Mouse (Mus musculus) kidney, embryonic 15.5 days (tissue): ENCODE data around the gene Vtcn1. TPM values are rescaled to one million over a fixed set of nuclear protein-coding genes. Genes with fewer than 3 reads are reported as not detected.

ENCODE experiments used
- ATAC-seq: fragments of 200-750 bp; cut with Nextera tagmentation; replicated peaks from 2 replicates; pipeline ENCODE4 v1.8.0; 2017; ENCODE audit warnings: moderate TSS enrichment; ENCODE audit not compliant: low FRiP score
- H3K27ac ChIP-seq: fragments of 300-500 bp; sonication (generic); 2 replicates; pipeline ENCODE4 v1.5.1; 2015; ENCODE audit warnings: mild to moderate bottlenecking, inconsistent platforms
- H3K27me3 ChIP-seq: fragments of 300-500 bp; sonication (generic); 2 replicates; pipeline ENCODE4 v1.6.1; 2015; ENCODE audit warnings: inconsistent platforms
- H3K36me3 ChIP-seq: fragments of 300-500 bp; sonication (generic); 2 replicates; pipeline ENCODE4 v1.6.1; 2015; ENCODE audit warnings: inconsistent platforms
- H3K4me1 ChIP-seq: fragments of 300-500 bp; sonication (generic); 2 replicates; pipeline ENCODE4 v1.6.1; 2015; ENCODE audit warnings: inconsistent platforms
- H3K4me2 ChIP-seq: fragments of 300-500 bp; sonication (generic); 2 replicates; pipeline ENCODE4 v1.6.1; 2015; ENCODE audit warnings: moderate library complexity, mild to moderate bottlenecking, inconsistent platforms
- H3K4me3 ChIP-seq: fragments of 300-500 bp; sonication (generic); replicated peaks from 2 replicates; pipeline ENCODE4 v1.5.1; 2015; ENCODE audit warnings: mild to moderate bottlenecking, inconsistent platforms
- H3K9ac ChIP-seq: fragments of 300-500 bp; sonication (generic); 2 replicates; pipeline ENCODE4 v1.6.1; 2015; ENCODE audit warnings: mild to moderate bottlenecking, inconsistent platforms
- H3K9me3 ChIP-seq: fragments of 300-500 bp; sonication (generic); replicated peaks from 2 replicates; pipeline ENCODE4 v1.6.1; 2016; ENCODE audit warnings: inconsistent platforms
- WGBS: fragments of 180-500 bp; shearing (Covaris S2); methylation state at CpG from one replicate; pipeline ENCODE4 v1.1.7; 2015; ENCODE audit warnings: mixed read lengths; 5-methylcytosine and 5-hydroxymethylcytosine counted together
- polyA plus RNA-seq: library from polyadenylated mRNA; unstranded; fragments of >200 nt; fragmentation: Nextera tagmentation; extraction: Ambion mirVana; gene quantifications from 2 replicates; pipeline ENCODE4 v1.2.1, GENCODE M21; 2015

Vtcn1 gene
- polyA plus RNA-seq, 1 experiment from 2014 or later = 0.25 TPM

DNA sequence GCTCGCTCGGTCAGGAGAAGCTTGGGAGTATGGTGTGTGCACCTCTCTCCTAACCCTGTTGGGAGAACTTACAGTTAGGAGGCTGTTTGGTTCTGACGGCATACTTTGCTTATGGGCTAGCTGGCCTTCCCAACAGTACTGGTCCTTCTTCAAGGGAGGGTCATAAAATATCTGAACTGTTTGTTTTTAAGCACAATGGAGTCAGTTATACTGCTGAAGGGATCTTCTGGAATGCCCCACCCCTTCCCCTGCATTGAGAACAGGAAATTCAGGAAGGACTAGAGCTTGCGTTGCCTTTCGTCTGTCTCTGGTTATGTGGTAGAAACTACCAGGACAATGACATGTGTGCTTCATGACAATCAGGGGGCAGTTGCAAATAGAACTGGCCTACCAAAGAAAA is 31.9 kb downstream of the Vtcn1 start:
- Histone ChIP-seq H3K27me3 (no peaks in the 10 kb centered on the region), H3K4me3 (no peak overlapping the region), H3K9me3 (no peaks in the 10 kb centered on the region), H3K27ac (peak overlapping the region; percentile 27; the same call in 1 of the 2 replicates), H3K4me1 (peaks cover 16% of the 10 kb centered on the region), H3K9ac (no peak overlapping the region), H3K36me3 (no peaks in the 10 kb centered on the region), H3K4me2 (no peak overlapping the region)
- WGBS = 62% methylated on average over 5 of the region's 5 CpGs
- no peak for ATAC-seq

DNA sequence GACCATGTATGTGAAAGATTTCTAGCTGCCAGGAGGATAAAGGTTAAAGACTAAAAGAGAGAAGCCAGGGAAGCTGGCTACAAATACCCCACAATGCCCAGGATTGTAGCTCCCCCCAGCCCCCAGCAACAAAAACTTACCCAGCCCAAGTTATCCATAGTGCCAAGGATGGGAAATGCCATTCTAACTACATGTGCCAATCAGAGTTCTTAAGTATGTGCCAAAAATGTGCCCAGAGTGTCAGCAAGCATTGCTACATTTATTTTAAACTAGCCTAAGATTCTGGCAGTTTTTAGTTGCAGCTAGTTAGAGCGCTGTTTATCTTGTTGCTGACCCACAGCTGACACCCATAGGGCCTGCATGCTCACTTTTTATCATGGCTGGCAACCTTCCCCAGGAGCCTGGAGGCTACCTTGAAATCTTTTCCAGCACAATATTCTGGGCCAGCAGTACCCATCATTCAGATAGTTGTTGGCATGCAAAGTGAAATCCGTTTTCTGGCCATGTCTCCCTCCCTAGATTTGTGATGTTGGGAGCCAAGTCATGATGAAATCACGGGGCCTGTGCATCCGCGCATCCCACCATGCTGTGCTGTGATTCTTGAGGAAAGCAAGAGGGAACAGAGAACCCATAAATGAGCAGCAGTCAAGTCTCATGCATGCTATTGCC is 33.2 kb downstream of the Vtcn1 start:
- Histone ChIP-seq H3K27me3 (no peaks in the 10 kb centered on the region), H3K4me3 (no peak overlapping the region), H3K4me1 (peaks cover 16% of the 10 kb centered on the region), H3K36me3 (no peaks in the 10 kb centered on the region), H3K27ac (no peak overlapping the region), H3K9me3 (no peaks in the 10 kb centered on the region), H3K9ac (no peak overlapping the region), H3K4me2 (no peak overlapping the region)
- WGBS = 84% methylated on average over 5 of the region's 5 CpGs
- no peak for ATAC-seq

DNA sequence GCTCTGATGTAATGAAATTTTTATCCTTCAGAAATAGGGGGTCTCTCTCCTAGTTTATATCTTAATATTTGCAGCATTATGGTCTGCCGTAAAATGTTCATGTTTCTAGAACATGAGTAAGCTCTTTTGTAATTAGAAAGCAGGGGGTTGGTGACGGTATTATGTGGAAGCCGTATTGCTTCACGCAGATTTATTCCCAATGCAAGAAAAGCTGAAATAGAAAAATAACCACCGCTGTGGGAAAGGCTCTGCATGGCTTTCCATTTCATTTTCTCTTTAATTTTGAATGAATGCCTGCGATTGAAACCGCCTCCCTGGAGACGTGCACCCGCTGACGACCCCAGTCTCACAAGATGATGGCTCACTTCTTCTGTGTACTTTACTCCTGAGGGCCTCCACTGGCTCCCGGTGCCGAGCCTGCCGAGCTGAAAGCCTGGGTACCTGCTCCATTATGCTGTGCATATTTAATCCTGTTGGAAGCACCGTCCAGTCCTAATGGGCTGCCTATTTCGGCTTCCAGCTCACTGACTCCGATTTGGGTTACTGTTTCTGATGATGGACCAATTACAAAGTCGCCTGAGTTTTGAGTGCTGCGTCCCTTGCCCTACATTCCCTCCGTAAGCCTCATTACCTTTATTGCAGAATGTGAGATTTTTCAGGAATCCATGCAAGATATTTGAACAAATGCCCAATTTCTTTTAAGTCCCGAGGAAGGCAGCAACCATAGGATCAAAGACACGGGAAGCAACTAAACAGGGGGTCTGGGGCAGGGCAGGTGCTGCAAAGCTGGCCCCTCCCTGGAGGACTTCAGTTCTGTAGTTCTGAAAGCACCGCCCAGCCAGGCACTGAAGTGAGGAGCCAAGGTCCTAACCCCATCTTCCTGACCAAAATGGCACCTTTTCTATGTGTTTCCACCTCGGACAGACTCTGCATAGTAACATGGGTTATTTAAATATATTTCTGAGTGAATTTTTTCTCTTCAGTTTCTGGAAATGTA is 36.3 kb downstream of the Vtcn1 start:
- Histone ChIP-seq H3K4me2 (no peak overlapping the region), H3K9ac (no peak overlapping the region), H3K27ac (no peak overlapping the region), H3K4me3 (no peak overlapping the region), H3K36me3 (no peaks in the 10 kb centered on the region), H3K9me3 (no peaks in the 10 kb centered on the region), H3K27me3 (no peaks in the 10 kb centered on the region), H3K4me1 (peaks cover 10% of the 10 kb centered on the region)
- ATAC-seq = no peak
- 76% methylated on average over 23 of the region's 23 CpGs for WGBS

GRCm38 (mm10) chr3:100866946-100867345 is 41.7 kb downstream of the Vtcn1 start:
- no peak overlapping the region for H3K9ac ChIP-seq
- no peak overlapping the region for H3K4me3 ChIP-seq
- H3K4me1 ChIP-seq = no peaks in the 10 kb centered on the region
- H3K4me2 ChIP-seq = no peak overlapping the region
- no peak overlapping the region for H3K27ac ChIP-seq
- no peaks in the 10 kb centered on the region for H3K27me3 ChIP-seq
- H3K9me3 ChIP-seq = no peaks in the 10 kb centered on the region
- no peaks in the 10 kb centered on the region for H3K36me3 ChIP-seq
- ATAC-seq = no peak
- 81% methylated on average over 5 of the region's 5 CpGs for WGBS

DNA sequence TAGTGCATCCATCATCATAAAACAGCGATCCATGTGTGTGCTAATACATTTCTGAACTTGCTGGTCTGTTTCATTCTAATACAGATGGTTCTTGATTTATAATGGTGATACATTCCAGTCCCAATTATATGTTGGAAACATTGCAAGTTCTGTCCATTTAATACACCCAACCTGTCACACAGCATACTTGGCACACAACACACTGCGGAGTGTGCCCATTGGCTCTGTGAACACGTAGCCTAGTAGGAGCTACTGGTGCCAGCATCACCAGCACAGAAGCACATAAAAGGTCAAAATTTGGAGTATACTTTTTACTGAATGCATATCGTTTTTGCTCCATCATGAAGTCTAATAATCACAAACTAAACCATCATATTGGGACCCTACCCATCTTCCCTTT is 51.8 kb downstream of the Vtcn1 start:
- Histone ChIP-seq H3K4me3 (no peak overlapping the region), H3K36me3 (no peaks in the 10 kb centered on the region), H3K4me1 (no peaks in the 10 kb centered on the region), H3K4me2 (no peak overlapping the region), H3K27ac (no peak overlapping the region), H3K9ac (no peak overlapping the region), H3K27me3 (no peaks in the 10 kb centered on the region), H3K9me3 (no peaks in the 10 kb centered on the region)
- ATAC-seq = no peak
- WGBS = 94% methylated on average over 4 of the region's 4 CpGs

DNA sequence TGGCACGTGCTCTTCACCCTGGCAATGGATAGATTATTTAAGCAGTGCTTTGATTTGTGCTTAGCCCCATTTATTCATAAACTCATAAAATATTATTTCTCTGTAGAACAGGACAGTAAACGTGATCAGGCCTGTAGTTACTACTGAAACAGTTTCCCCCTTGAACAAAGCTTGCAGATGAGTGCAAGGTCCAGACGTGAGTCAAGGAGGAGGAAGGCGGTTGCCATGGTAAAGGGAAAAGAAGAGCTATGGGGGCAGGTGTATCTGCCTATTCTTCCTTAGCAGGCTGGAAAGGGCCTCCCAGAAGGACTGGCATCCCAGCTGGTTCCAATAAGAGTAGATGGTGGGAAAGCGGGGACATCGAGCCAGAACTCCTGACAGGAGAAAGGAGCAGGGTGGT is 56.1 kb downstream of the Vtcn1 start:
- no peak overlapping the region for H3K27ac ChIP-seq
- no peak overlapping the region for H3K4me3 ChIP-seq
- H3K9ac ChIP-seq = no peak overlapping the region
- no peak for ATAC-seq
- WGBS = 73% methylated on average over 6 of the region's 6 CpGs
- H3K27me3 ChIP-seq = no peaks in the 10 kb centered on the region
- no peaks in the 10 kb centered on the region for H3K4me1 ChIP-seq
- H3K9me3 ChIP-seq = no peaks in the 10 kb centered on the region
- no peak overlapping the region for H3K4me2 ChIP-seq
- no peaks in the 10 kb centered on the region for H3K36me3 ChIP-seq

DNA sequence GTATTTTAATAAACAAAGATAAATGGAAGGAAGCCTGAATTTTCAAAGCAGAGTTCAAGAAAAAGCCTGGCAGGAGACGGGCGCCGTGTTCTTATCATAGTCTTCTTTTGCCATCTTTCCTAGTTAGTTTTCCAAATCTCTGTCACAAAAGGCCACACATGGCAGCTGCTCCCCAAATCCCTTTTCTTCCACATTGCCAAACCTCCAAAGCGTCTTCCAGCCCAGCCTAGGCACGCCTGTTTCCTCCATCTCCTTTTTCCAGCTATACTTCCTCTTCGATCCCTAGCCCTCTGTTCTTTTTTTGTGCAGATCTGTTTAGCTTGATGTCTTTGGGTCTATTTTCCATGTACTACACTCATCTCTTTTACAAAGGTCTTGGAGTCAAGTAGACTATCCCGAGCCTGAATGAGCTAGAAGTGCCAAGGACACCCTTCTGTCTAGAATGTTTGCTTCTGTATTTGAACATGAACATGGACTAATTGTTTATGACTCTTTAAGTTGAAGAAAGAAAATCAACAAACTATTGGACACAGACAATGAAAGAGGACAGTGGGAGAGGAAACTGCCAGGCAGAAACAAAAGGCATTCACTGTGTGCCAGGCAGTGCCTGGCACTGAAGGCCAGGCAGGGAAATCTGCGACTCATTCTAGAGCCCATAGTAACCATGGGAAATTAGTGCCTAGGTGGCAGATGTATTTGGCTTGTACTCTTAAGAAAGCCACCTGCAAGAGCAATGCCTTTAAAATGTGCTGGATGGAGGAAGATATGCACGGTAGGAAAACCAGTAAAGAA is 56.8 kb downstream of the Vtcn1 start:
- H3K9me3 ChIP-seq = no peaks in the 10 kb centered on the region
- no peaks in the 10 kb centered on the region for H3K4me1 ChIP-seq
- 89% methylated on average over 9 of the region's 9 CpGs for WGBS
- H3K4me3 ChIP-seq = no peak overlapping the region
- no peak overlapping the region for H3K27ac ChIP-seq
- no peaks in the 10 kb centered on the region for H3K27me3 ChIP-seq
- H3K4me2 ChIP-seq = no peak overlapping the region
- H3K9ac ChIP-seq = no peak overlapping the region
- ATAC-seq = no peak
- H3K36me3 ChIP-seq = no peaks in the 10 kb centered on the region

DNA sequence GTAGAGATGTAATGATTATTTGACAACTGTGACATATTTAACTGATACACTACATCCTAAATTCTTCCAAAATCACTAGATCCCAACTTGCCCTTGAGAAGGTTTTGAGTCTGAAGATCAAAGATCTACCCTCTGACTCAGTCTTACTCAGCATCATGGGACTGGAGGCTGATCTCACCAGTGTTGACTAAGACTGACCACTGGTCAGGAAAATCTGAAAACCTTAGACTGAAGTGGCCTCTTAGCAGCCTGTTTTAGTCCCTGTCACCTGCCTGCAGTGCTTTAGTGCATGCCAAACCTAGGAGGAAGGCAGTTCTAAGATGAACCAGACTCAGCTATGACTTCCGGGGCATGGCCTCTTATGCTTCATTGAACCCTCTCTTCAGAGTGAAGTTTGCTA is 64.0 kb downstream of the Vtcn1 start:
- Histone ChIP-seq H3K9me3 (no peaks in the 10 kb centered on the region), H3K4me1 (no peaks in the 10 kb centered on the region), H3K27me3 (no peaks in the 10 kb centered on the region), H3K27ac (no peak overlapping the region), H3K9ac (no peak overlapping the region), H3K4me3 (no peak overlapping the region), H3K4me2 (no peak overlapping the region), H3K36me3 (no peaks in the 10 kb centered on the region)
- WGBS = 85% methylated on average over 1 of the region's 1 CpGs
- no peak for ATAC-seq

GRCm38 (mm10) chr3:100890406-100890805 is 65.1 kb downstream of the Vtcn1 start:
- H3K27ac ChIP-seq = no peak overlapping the region
- H3K9me3 ChIP-seq = no peaks in the 10 kb centered on the region
- no peak overlapping the region for H3K4me3 ChIP-seq
- H3K27me3 ChIP-seq = no peaks in the 10 kb centered on the region
- no peak overlapping the region for H3K4me2 ChIP-seq
- H3K4me1 ChIP-seq = no peaks in the 10 kb centered on the region
- no peak for ATAC-seq
- no peaks in the 10 kb centered on the region for H3K36me3 ChIP-seq
- 93% methylated on average over 3 of the region's 3 CpGs for WGBS
- no peak overlapping the region for H3K9ac ChIP-seq

DNA sequence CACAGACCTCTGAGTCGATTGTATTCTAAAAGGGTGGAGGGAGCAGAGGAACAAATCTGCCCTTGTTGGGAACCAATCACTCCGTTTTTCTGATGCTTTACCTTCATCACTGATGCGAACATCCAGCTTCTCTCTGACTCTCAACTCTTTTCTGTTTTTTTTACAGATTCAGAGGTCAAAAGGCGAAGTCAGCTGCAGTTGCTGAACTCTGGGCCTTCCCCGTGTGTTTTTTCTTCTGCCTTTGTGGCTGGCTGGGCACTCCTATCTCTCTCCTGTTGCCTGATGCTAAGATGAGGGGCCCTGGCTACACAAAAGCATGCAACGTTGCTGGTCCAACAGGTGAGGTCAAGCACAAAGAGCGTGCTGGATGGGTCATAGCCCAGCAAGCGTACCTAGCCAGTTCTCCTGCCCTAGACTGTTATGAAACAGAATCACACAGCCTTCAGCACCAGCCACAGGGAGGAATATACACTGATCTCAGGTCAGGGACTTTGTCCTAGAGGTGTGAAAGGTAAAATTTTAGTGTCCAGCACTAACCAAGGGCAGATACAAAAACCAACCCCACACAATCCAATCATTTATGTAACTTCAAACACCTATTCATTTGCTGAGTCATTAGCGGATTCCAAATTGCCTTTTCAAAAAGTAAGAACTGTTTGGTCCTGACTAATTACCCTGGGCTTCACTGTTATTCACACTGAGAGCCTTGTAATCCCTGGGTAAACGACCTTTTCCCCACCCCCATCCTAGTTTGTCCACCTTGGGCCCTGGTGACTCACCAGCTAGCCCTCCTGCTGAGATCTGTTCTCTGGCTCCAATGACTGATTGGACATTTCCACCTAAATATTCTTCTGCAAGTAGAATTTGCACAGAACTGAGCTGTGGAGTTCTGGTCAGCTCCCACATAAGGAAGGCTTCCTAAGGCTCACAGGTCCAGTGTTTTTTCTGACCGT is 67.4 kb downstream of the Vtcn1 start:
- H3K9ac ChIP-seq = no peak overlapping the region

GRCm38 (mm10) chr3:100895500-100895899 is 70.2 kb downstream of the Vtcn1 start:
- H3K9ac ChIP-seq = no peak overlapping the region
- no peak overlapping the region for H3K27ac ChIP-seq
- WGBS = 77% methylated on average over 6 of the region's 6 CpGs
- H3K36me3 ChIP-seq = no peaks in the 10 kb centered on the region
- no peak overlapping the region for H3K4me3 ChIP-seq
- H3K27me3 ChIP-seq = no peaks in the 10 kb centered on the region
- no peaks in the 10 kb centered on the region for H3K9me3 ChIP-seq
- H3K4me2 ChIP-seq = no peak overlapping the region
- no peaks in the 10 kb centered on the region for H3K4me1 ChIP-seq
- no peak for ATAC-seq

More for the DNA sequence above, 67.4 kb downstream of the Vtcn1 start:
- WGBS = 54% methylated on average over 11 of the region's 11 CpGs
- Histone ChIP-seq H3K4me2 (no peak overlapping the region), H3K4me3 (no peak overlapping the region), H3K27me3 (no peaks in the 10 kb centered on the region), H3K36me3 (no peaks in the 10 kb centered on the region), H3K4me1 (no peaks in the 10 kb centered on the region), H3K9me3 (no peaks in the 10 kb centered on the region), H3K27ac (no peak overlapping the region)
- no peak for ATAC-seq
